In genomic region chr11:101667871-101668532, GRCm38 (mm10) we compare ENCODE assay signal across 10 mouse cellular contexts. TPM values are rescaled to one million over a fixed set of nuclear protein-coding genes. Genes with fewer than 3 reads are reported as not detected.
A peak's percentile ranks its signal among the peaks of the same experiment; 100 is the strongest.
DNase-seq lines count a peak whose midpoint lies in the region; ATAC-seq lines count a peak whose summit lies in the region.
"Had no signal": no experiment of that assay in that cellular context is flagged by ENCODE, and none has a peak within 500 bp of the region (broad histone marks: within the 10 kb centered on the region; RNA-seq: fewer than 3 reads in every experiment).

No protein-coding gene starts in this region.

- H3K9me3 ChIP-seq in hindbrain, embryonic 14.5 days (ENCODE audit: control insufficient read depth, low read length) = no peaks in the 10 kb centered on the region
- H3K9me3 ChIP-seq in neural tube, embryonic 12.5 days = no peaks in the 10 kb centered on the region
- H3K9me3 ChIP-seq: embryonic facial prominence, embryonic 15.5 days had no signal

- H3K27me3 ChIP-seq in hindbrain, embryonic 14.5 days (ENCODE audit: control insufficient read depth, insufficient read depth, low read length) = no peaks in the 10 kb centered on the region
- no peaks in the 10 kb centered on the region for H3K27me3 ChIP-seq in neural tube, embryonic 12.5 days (replicated peaks)
- H3K27me3 ChIP-seq: embryonic facial prominence, embryonic 15.5 days had no signal

- peak overlapping the region; percentile 32; the same call in 1 of the 2 replicates for H3K4me2 ChIP-seq in hindbrain, embryonic 14.5 days (replicated peaks)
- H3K4me2 ChIP-seq in neural tube, embryonic 12.5 days (replicated peaks) = peak overlapping the region; percentile 41

- peaks cover 7% of the 10 kb centered on the region for H3K4me1 ChIP-seq in hindbrain, embryonic 14.5 days (replicated peaks; ENCODE audit: control insufficient read depth, insufficient read depth, low read length)
- peaks cover 23% of the 10 kb centered on the region; the same call in 1 of the 2 replicates for H3K4me1 ChIP-seq in neural tube, embryonic 12.5 days

- intact Hi-C loops in left cerebral cortex, postnatal 36 days (cut with DNase I) = no loop called here

- no peak overlapping the region for H3K4me3 ChIP-seq in hindbrain, embryonic 14.5 days (replicated peaks; ENCODE audit: low read length)
- no peak overlapping the region for H3K4me3 ChIP-seq in neural tube, embryonic 12.5 days

- 0 out of 2 replicates have a peak overlapping the region, but pooled peaks have one; percentile 24 for H3K9ac ChIP-seq in hindbrain, embryonic 14.5 days
- H3K9ac ChIP-seq in neural tube, embryonic 12.5 days = no peak overlapping the region
- H3K9ac ChIP-seq: embryonic facial prominence, embryonic 15.5 days; liver, embryonic 14.5 days had no signal

- peak; percentile 62 to 69 for DNase-seq in left cerebral cortex, adult 18-20 months (ENCODE audit: low spot score in 2 of 2)
- DNase-seq in left cerebral cortex, adult 11 months (ENCODE audit: low spot score) = no peak
- DNase-seq in gastrocnemius, postnatal 10 days = peak; percentile 58
- no peak for DNase-seq in hindbrain, embryonic 14.5 days (ENCODE audit: low spot score)
- DNase-seq in left cerebral cortex, postnatal 36 days (ENCODE audit: low spot score in 2 of 2) = peak; percentile 49 to 67
- DNase-seq in adipocyte (ENCODE audit: low spot score) = no peak

- WGBS in hindbrain, embryonic 14.5 days = 62% methylated on average over 14 of the region's 14 CpGs
- WGBS in neural tube, embryonic 12.5 days = 71% methylated on average over 14 of the region's 14 CpGs

- no peaks in the 10 kb centered on the region for H3K36me3 ChIP-seq in hindbrain, embryonic 14.5 days (replicated peaks; ENCODE audit: control insufficient read depth, insufficient read depth)
- H3K36me3 ChIP-seq in neural tube, embryonic 12.5 days = no peaks in the 10 kb centered on the region
- H3K36me3 ChIP-seq: embryonic facial prominence, embryonic 15.5 days had no signal

- H3K27ac ChIP-seq in hindbrain, embryonic 14.5 days = no peak overlapping the region
- H3K27ac ChIP-seq in neural tube, embryonic 12.5 days = 0 out of 2 replicates have a peak overlapping the region, but pooled peaks have one; percentile 17
- H3K27ac ChIP-seq: embryonic facial prominence, embryonic 15.5 days; liver, embryonic 14.5 days had no signal

- no peak for ATAC-seq in hindbrain, embryonic 14.5 days (ENCODE audit: low FRiP score)
- ATAC-seq in neural tube, embryonic 12.5 days (ENCODE audit: low FRiP score, low read depth) = no peak
- no peak for ATAC-seq in erythroid progenitor cell, adult 5-6 weeks (replicated peaks; ENCODE audit: low FRiP score, poor library complexity, severe bottlenecking)

RNA-seq across cellular contexts. Expression of gene Arl4d, which starts 2.7 kb away (rescaled TPM):
- total RNA-seq in left cerebral cortex, adult 18-20 months (2021) = 10 to 100 TPM; 34.7 to 37.2 TPM
- total RNA-seq in gastrocnemius, postnatal 10 days (2021) = 10 to 100 TPM in 1 of 2 experiments, 1 to 10 TPM in 1; 7.1 to 10.7 TPM
- polyA plus RNA-seq in hindbrain, embryonic 14.5 days (2014; fragmentation: Nextera tagmentation; extraction: Ambion mirVana) = 5.6 and 5.9 TPM in 2 replicates
- total RNA-seq in left cerebral cortex, postnatal 36 days (2021) = 10 to 100 TPM; 18.3 to 38.8 TPM
- 23.1 and 24.7 TPM in 2 replicates for polyA plus RNA-seq in neural tube, embryonic 12.5 days (2016; fragmentation: Nextera tagmentation; extraction: Ambion mirVana)
- total RNA-seq in erythroid progenitor cell, adult 5-6 weeks (2015; ENCODE audit: low replicate concordance) = not detected in 2 replicates
- 1.0 and 1.5 TPM in 2 replicates for total RNA-seq in erythroid progenitor cell, adult 5-6 weeks (2017; ENCODE audit: low replicate concordance)

RNA-seq across cellular contexts. Expression of gene Rdm1, which starts 41.0 kb away (rescaled TPM):
- 10 to 100 TPM in 1 of 2 experiments, 1 to 10 TPM in 1; 9.0 to 11.0 TPM for total RNA-seq in left cerebral cortex, adult 18-20 months (2021)
- total RNA-seq in gastrocnemius, postnatal 10 days (2021) = 10 to 100 TPM; 18.0 to 20.9 TPM
- 13.7 and 16.6 TPM in 2 replicates for polyA plus RNA-seq in hindbrain, embryonic 14.5 days (2014; fragmentation: Nextera tagmentation; extraction: Ambion mirVana)
- total RNA-seq in left cerebral cortex, postnatal 36 days (2021) = 1 to 10 TPM; 6.0 to 6.5 TPM
- polyA plus RNA-seq in neural tube, embryonic 12.5 days (2016; fragmentation: Nextera tagmentation; extraction: Ambion mirVana) = 28.3 and 35.0 TPM in 2 replicates
- 81.1 and 91.4 TPM in 2 replicates for total RNA-seq in erythroid progenitor cell, adult 5-6 weeks (2015; ENCODE audit: low replicate concordance)
- 34.5 and 43.0 TPM in 2 replicates for total RNA-seq in erythroid progenitor cell, adult 5-6 weeks (2017; ENCODE audit: low replicate concordance)

Comparison
In these comparisons a context has a peak if more than half of its experiments do, and no peak if none do; other contexts are left out.
1. DNase-seq: peak in left cerebral cortex, adult 18-20 months (2 of 2), gastrocnemius, postnatal 10 days (single experiment) and left cerebral cortex, postnatal 36 days (2 of 2); none in left cerebral cortex, adult 11 months (single experiment), hindbrain, embryonic 14.5 days (single experiment) and adipocyte (single experiment).